Mouse (Mus musculus) cerebellum, adult 2 months (tissue): ENCODE results near the gene Gsta2.
"Not testable (repeated sequence)": the region's sequence is repeated elsewhere in the genome, so short reads cannot be mapped to it uniquely, and the experiment has no call there.

Source experiments
- CTCF ChIP-seq: fragments of 200-500 bp; IDR thresholded peaks from 2 replicates; pipeline ENCODE4 v1.5.1; 2011; ENCODE audit warnings: low read depth, mild to moderate bottlenecking, control low read depth, low read length, moderate library complexity, borderline replicate concordance; ENCODE audit not compliant: insufficient read depth
- POLR2A ChIP-seq: fragments of 200-500 bp; IDR thresholded peaks from 2 replicates; pipeline ENCODE4 v1.6.1; 2011; ENCODE audit warnings: low read length, control low read depth, borderline replicate concordance; ENCODE audit not compliant: insufficient read depth

- TF ChIP-seq CTCF, POLR2A: not testable (repeated sequence)
Observed at GRCm38 (mm10) chr9:78292462-78292861, 63.1 kb downstream of the Gsta2 start.
